Mouse (Mus musculus) midbrain, embryonic 10.5 days (tissue): ENCODE results near the gene Cep170. TPM values are rescaled to one million over a fixed set of nuclear protein-coding genes. Genes with fewer than 3 reads are reported as not detected.

ENCODE experiments used
- DNase-seq: peaks from one replicate; pipeline ENCODE4 v3.0.0-alpha.2; 2017; ENCODE audit warnings: low spot score
- H3K27ac ChIP-seq: fragments of 300-500 bp; sonication (generic); replicated peaks from 2 replicates; pipeline ENCODE4 v1.5.1; 2016; ENCODE audit warnings: mild to moderate bottlenecking
- H3K27me3 ChIP-seq: fragments of 300-500 bp; sonication (generic); 2 replicates; pipeline ENCODE4 v1.6.1; 2016; ENCODE audit warnings: low read depth, mild to moderate bottlenecking; ENCODE audit not compliant: poor library complexity, severe bottlenecking
- H3K36me3 ChIP-seq: fragments of 300-500 bp; sonication (generic); 2 replicates; pipeline ENCODE4 v1.6.1; 2016; ENCODE audit warnings: mild to moderate bottlenecking, moderate library complexity
- H3K4me1 ChIP-seq: fragments of 300-500 bp; sonication (generic); 2 replicates; pipeline ENCODE4 v1.6.1; 2016
- H3K4me3 ChIP-seq: fragments of 300-500 bp; sonication (generic); 2 replicates; pipeline ENCODE4 v1.5.1; 2016; ENCODE audit warnings: mild to moderate bottlenecking, moderate library complexity
- H3K9me3 ChIP-seq: fragments of 300-500 bp; sonication (generic); replicated peaks from 2 replicates; pipeline ENCODE4 v1.6.1; 2016; ENCODE audit warnings: mild to moderate bottlenecking
- WGBS: fragments of 180-500 bp; shearing (Covaris S2); methylation state at CpG from one replicate; pipeline ENCODE4 v1.1.7; 2016; 5-methylcytosine and 5-hydroxymethylcytosine counted together
- polyA plus RNA-seq: library from polyadenylated mRNA; unstranded; fragments of >200 nt; fragmentation: Nextera tagmentation; extraction: Ambion mirVana; gene quantifications from 2 replicates; pipeline ENCODE4 v1.2.1, GENCODE M21; 2016

Gene Cep170
- polyA plus RNA-seq, 1 experiment from 2014 or later, result 32.0 TPM

DNA sequence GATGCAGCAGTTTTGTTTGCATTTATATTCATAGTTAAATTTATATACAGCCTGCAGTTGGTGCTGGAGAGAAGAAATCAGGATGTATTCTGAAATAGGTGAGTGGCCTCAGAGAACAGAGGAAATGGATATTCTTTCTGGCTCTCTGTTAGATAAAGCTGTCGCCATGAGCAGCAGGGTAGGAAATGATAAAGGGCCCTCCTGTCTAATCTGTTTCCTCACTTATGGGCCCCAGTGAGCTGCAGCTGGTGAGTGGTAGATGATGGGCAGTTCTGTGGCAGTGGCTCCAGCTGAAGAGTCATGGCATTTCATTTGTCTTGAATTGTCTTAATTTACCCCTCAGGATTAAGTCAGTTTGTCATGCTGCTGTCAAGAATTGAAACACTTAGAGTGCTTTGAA, 8.1 kb upstream of the Cep170 start:
- Histone ChIP-seq H3K36me3 (no peaks in the 10 kb centered on the region), H3K4me3 (no peak overlapping the region), H3K4me1 (0 out of 2 replicates have a peak, but pooled peaks cover 3% of the 10 kb centered on the region), H3K9me3 (no peaks in the 10 kb centered on the region), H3K27me3 (no peaks in the 10 kb centered on the region), H3K27ac (no peak overlapping the region)
- 50% methylated on average over 1 of the region's 1 CpGs for WGBS
- DNase-seq, result no peak

DNA sequence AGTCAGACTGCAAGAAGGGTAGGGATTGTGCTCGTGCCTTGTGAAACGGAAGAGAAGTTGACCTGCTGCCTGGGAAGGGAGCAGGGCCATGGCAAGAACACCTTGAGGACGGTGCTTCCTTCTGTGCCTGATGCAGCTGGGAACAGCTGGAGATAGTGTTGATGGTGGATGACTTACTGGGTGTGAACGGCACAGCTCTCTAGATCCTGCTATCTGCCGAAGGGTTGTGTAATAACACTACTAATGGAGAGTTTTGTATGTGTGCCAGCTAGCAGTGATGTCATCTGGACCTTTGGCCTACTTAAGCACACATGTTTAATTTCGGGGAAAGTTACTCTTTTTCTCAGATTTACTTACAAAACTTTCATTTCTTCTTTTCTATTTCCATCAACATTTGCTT, 4.9 kb upstream of the Cep170 start:
- DNase-seq, result no peak
- no peak overlapping the region for H3K4me3 ChIP-seq
- 78% methylated on average over 6 of the region's 6 CpGs for WGBS
- H3K36me3 ChIP-seq, result no peaks in the 10 kb centered on the region
- peaks cover 11% of the 10 kb centered on the region for H3K4me1 ChIP-seq
- no peaks in the 10 kb centered on the region for H3K27me3 ChIP-seq
- no peaks in the 10 kb centered on the region for H3K9me3 ChIP-seq
- no peak overlapping the region for H3K27ac ChIP-seq

DNA sequence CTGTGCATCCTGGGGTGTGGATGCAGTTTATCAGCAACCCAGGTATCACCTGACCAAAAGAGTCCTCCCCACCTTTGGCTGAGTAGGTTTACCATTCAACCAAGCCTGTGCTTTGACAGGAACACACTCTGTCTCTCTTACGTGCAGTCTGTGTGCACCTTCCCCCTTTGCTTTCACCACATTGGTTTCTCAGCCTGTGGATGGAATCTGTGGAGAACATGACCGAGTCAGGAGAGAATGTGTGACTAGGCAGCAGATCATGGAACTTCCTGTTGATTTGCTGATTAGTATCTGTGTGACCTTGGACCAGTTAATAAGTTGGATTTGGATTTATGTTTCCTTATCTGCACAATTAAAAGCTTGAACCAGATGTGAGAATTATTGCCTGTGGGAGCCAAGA, 4.3 kb upstream of the Cep170 start:
- Histone ChIP-seq H3K36me3 (no peaks in the 10 kb centered on the region), H3K27me3 (no peaks in the 10 kb centered on the region), H3K4me3 (no peak overlapping the region), H3K9me3 (no peaks in the 10 kb centered on the region), H3K4me1 (peaks cover 11% of the 10 kb centered on the region), H3K27ac (no peak overlapping the region)
- DNase-seq, result no peak
- WGBS, result 89% methylated on average over 2 of the region's 2 CpGs

GRCm38 (mm10) chr1:176816728-176817127, 2.9 kb upstream of the Cep170 start:
- WGBS, result 89% methylated on average over 4 of the region's 4 CpGs
- no peak for DNase-seq
- H3K36me3 ChIP-seq, result no peaks in the 10 kb centered on the region

GRCm38 (mm10) chr1:176814591-176815062, 760 bp upstream of the Cep170 start, which contains the start of gene Sdccag8:
Sdccag8 (plus strand) TSS chr1:176814660.
- Histone ChIP-seq H3K27ac (peak within 1 kb of the TSS; percentile 99), H3K9me3 (no peaks in the 10 kb centered on the region), H3K4me1 (peaks cover 28% of the 10 kb centered on the region), H3K4me3 (peak within 1 kb of the TSS; percentile 93), H3K36me3 (no peaks in the 10 kb centered on the region), H3K27me3 (no peaks in the 10 kb centered on the region)
- DNase-seq, result peak; percentile 94
- WGBS, result under 1% methylated on average over 25 of the region's 25 CpGs

More at GRCm38 (mm10) chr1:176816728-176817127, 2.9 kb upstream of the Cep170 start:
- H3K9me3 ChIP-seq, result no peaks in the 10 kb centered on the region
- peaks cover 19% of the 10 kb centered on the region for H3K4me1 ChIP-seq
- no peak overlapping the region for H3K4me3 ChIP-seq
- H3K27ac ChIP-seq, result no peak overlapping the region
- no peaks in the 10 kb centered on the region for H3K27me3 ChIP-seq

DNA sequence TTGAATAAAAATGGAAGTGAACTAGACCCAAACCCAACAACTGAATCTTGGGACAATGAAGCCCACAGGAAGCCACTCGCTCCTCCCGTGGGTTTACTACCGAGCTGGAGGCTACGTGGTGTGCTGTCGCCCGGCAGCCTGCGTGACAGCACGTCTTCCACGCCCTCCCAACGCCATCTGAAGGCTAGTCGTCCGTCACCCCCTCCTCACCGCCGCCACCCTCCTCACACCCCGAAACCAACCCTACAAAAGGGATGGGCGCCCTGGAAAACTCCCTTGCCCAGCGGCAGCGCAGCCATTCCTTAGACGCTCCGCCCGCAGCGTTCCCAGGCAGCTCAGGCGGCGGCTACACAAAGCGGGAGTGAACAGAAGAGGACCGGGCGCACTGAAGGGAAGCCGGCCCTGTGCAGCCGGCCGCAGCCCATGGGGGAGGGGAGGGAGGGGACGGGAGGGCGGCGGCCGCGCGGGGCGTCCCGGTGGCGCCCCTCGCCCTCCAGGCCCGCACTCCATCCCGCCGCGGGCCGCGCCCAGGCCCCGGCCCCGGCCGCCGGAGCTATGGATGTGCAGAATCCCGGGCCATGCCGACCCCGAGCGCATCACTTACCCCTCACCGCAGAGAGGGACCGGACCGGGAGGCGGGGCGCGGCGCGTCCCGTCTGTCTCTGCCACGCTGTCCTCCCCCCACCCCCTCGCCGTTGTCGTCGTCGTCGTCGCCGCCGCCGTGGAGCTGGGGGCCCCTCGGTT, 403 bp downstream of the Cep170 start:
- Histone ChIP-seq H3K27ac (peak overlapping the region; percentile 99), H3K36me3 (no peaks in the 10 kb centered on the region), H3K27me3 (no peaks in the 10 kb centered on the region), H3K4me1 (peaks cover 35% of the 10 kb centered on the region), H3K4me3 (peak overlapping the region; percentile 93), H3K9me3 (no peaks in the 10 kb centered on the region)
- peak; percentile 79 for DNase-seq
- WGBS, result under 1% methylated on average over 75 of the region's 75 CpGs

- Histone ChIP-seq H3K27ac (peak overlapping the region; percentile 99), H3K4me3 (peak overlapping the region; percentile 93), H3K4me1 (peaks cover 35% of the 10 kb centered on the region), H3K9me3 (no peaks in the 10 kb centered on the region), H3K27me3 (no peaks in the 10 kb centered on the region), H3K36me3 (no peaks in the 10 kb centered on the region)
- DNase-seq, result no peak
- WGBS, result 33% methylated on average over 11 of the region's 11 CpGs
These were observed 1.2 kb downstream of the Cep170 start for GRCm38 (mm10) chr1:176812491-176813291.

GRCm38 (mm10) chr1:176811892-176812291, 2.0 kb downstream of the Cep170 start:
- 82% methylated on average over 3 of the region's 3 CpGs for WGBS
- H3K36me3 ChIP-seq, result no peaks in the 10 kb centered on the region
- H3K4me1 ChIP-seq, result peaks cover 35% of the 10 kb centered on the region
- H3K4me3 ChIP-seq, result peak overlapping the region; percentile 93
- no peaks in the 10 kb centered on the region for H3K9me3 ChIP-seq
- no peaks in the 10 kb centered on the region for H3K27me3 ChIP-seq
- DNase-seq, result no peak
- no peak overlapping the region for H3K27ac ChIP-seq

GRCm38 (mm10) chr1:176810161-176810560, 3.7 kb downstream of the Cep170 start:
- H3K27me3 ChIP-seq, result no peaks in the 10 kb centered on the region
- no peaks in the 10 kb centered on the region for H3K9me3 ChIP-seq
- H3K4me1 ChIP-seq, result peaks cover 28% of the 10 kb centered on the region
- no peaks in the 10 kb centered on the region for H3K36me3 ChIP-seq
- DNase-seq, result no peak
- H3K27ac ChIP-seq, result no peak overlapping the region
- no peak overlapping the region for H3K4me3 ChIP-seq

GRCm38 (mm10) chr1:176800728-176801365, 13.0 kb downstream of the Cep170 start:
- WGBS, result 82% methylated on average over 2 of the region's 2 CpGs
- no peak overlapping the region for H3K27ac ChIP-seq
- no peaks in the 10 kb centered on the region; the same call in 1 of the 2 replicates for H3K4me1 ChIP-seq
- no peaks in the 10 kb centered on the region for H3K9me3 ChIP-seq
- no peaks in the 10 kb centered on the region for H3K27me3 ChIP-seq
- H3K36me3 ChIP-seq, result peaks cover 15% of the 10 kb centered on the region
- no peak for DNase-seq
- no peak overlapping the region for H3K4me3 ChIP-seq

DNA sequence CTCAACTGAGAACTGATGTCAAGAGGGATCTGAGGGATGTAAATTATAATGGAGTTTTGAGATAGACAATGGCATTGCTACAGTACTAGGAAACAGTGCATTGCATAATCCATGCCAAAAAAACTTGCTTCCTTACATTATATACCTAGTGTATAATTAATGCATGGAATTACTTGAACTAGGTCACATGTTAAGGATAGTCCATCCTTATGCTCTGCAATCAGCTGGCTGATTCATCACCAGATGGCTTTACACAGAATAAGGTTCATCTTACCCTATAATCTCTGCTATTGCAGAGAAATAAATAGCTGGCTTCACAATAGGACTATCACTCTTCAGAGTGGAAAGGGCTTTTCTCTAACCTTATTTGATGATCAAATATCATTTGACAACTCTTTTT, 15.2 kb downstream of the Cep170 start:
- H3K36me3 ChIP-seq, result peaks cover 12% of the 10 kb centered on the region
- DNase-seq, result no peak
- H3K4me3 ChIP-seq, result no peak overlapping the region
- H3K9me3 ChIP-seq, result no peaks in the 10 kb centered on the region
- no peaks in the 10 kb centered on the region for H3K27me3 ChIP-seq
- peaks cover 4% of the 10 kb centered on the region for H3K4me1 ChIP-seq
- no peak overlapping the region for H3K27ac ChIP-seq

DNA sequence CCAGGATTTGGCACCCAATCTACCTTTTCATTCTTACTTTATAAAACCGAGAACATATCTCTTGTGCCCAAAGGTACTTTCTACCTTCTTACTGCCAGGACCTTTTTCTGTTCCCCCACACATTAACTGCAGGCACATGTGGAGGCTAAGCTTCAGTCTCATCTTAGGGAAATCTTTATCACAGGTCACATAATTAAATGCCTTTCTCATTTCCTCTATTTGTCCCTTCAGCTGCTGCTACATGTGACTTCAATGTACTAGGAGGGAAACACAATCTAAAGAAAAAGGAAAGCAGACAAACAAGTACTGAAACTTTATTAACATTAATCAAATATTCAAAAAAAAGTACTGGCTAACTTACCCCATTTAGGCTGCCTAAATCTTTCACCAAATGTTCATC, 21.7 kb downstream of the Cep170 start:
- no peak for DNase-seq
- Histone ChIP-seq H3K4me3 (no peak overlapping the region), H3K27ac (no peak overlapping the region), H3K9me3 (no peaks in the 10 kb centered on the region), H3K36me3 (peaks cover 53% of the 10 kb centered on the region), H3K27me3 (no peaks in the 10 kb centered on the region), H3K4me1 (peaks cover 4% of the 10 kb centered on the region)
- WGBS, result 84% methylated on average over 1 of the region's 1 CpGs
